Mouse (Mus musculus) lung, adult 18-20 months (tissue): ENCODE measurements around the gene Fdps.
"Not testable (repeated sequence)": the region's sequence is repeated elsewhere in the genome, so short reads cannot be mapped to it uniquely, and the experiment has no call there.

Experiments used
- DNase-seq, 2 experiments: peaks; one replicate each; pipeline ENCODE4 v3.0.0; 2022; ENCODE audit warnings: mixed read lengths in 2 of 2

The Fdps gene

DNA sequence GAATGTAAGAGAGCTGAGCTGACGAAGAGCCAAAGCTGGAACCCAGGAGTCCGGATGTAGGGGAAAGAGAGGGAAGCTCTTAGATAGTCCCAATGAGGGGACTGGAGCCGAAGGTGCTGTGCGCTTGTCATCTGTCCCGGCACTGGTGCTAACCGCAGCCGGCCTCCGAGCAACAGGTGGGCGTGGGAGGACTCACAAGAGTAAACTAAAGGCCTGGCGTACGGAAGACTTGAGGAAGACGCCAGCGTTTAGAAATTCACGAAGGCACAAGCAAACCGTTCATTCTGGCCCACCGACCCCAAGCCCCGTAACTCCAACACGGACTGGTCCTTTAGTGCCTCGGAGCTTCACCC, 324 bp downstream of the Fdps start:
- no peak for DNase-seq

DNA sequence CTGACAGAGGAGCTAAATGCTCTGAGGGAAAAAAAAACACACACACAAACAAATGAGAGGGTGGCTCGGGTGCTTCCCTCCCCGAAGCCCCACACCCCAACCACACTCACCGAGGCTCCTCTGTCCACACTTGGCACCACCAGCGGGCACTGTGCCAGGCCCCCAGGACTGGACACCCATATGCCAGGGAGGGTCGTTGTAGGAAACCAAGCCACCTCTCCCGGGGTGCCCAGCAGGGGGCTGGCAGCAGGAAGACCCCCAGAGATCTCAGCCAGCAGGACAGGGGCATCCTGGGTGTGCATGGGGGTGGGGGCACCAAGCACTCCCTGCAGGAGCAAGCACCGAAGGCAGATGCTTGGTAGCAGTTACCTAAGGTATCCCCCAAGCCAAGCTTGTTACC, 948 bp downstream of the Fdps start, which contains the start of gene Gm43738:
Gm43738 (minus strand) TSS at position 289 of the 400 bp plus-strand sequence.
- peak in 1 of 2 experiments; percentile 10 for DNase-seq

DNA sequence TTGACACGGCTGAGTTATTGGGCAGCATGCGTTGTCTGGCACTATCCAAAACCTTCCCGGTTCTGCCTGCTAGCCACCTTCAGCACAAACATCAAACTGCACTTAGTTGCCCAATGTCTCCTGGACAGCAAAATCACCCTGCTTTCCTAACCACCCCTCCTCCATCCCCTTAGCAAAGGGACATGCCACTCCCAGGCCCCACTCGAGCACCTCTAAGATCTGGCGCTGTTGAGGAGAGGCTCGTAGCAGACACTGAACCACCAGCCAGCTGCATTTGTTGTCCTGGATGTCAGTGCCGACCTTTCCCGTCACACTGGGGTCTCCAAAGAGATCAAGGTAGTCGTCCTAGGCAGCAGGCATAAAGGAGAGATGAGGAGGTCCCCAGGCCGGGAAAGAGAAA, 7.7 kb downstream of the Fdps start:
- DNase-seq = peak in 1 of 2 experiments; percentile 27

DNA sequence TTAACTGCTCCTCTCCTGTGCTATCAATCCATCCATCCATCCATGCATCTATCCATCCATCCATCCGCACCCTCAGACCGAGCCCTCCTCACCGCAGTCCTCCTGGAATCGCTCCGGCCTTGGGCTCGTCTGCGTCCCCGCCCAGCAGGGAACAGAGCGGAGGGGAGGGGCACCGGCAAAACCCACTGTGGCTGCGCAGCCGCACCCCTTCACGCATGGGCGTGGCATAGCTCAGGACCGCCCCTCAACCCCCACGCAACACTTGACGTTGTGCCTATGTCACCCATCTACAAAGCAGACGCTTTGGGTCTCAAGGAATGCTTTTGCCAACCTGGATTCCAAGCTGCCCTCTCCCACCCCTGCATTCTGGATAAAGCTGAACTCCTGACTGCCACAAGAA, 8.6 kb downstream of the Fdps start, which contains the start of gene Rusc1:
Rusc1 (minus strand) TSS at position 137 of the 400 bp plus-strand sequence.
- peak; percentile 87 to 92 for DNase-seq

DNA sequence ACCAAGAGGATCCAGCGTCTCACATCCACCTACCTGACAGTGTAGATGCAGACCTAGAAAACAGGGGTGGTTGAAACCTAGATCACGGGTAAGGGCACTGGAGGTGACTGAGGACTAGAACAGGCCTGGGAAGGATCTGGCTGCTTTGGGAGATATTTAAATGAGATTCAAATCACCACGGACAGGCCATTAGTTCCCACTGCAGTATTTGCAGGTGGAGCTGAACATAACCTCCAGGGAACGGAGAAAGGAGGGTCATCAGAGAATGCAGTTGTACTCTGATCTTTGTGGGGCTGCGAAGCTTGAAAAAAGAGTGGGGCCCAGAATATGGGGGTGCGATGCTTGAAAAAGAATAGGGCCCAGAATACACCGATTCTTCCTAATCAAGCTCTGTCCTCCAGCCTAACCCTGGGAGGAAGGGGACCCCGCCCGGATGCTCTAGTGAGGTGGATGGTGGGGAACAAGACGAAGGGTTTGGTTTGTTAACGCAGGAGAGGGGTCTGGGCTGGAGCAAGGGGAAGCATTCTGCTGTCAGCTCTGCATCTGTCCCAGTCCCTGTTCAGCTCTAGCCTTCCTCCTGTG, 9.2 kb downstream of the Fdps start:
- DNase-seq = no peak

DNA sequence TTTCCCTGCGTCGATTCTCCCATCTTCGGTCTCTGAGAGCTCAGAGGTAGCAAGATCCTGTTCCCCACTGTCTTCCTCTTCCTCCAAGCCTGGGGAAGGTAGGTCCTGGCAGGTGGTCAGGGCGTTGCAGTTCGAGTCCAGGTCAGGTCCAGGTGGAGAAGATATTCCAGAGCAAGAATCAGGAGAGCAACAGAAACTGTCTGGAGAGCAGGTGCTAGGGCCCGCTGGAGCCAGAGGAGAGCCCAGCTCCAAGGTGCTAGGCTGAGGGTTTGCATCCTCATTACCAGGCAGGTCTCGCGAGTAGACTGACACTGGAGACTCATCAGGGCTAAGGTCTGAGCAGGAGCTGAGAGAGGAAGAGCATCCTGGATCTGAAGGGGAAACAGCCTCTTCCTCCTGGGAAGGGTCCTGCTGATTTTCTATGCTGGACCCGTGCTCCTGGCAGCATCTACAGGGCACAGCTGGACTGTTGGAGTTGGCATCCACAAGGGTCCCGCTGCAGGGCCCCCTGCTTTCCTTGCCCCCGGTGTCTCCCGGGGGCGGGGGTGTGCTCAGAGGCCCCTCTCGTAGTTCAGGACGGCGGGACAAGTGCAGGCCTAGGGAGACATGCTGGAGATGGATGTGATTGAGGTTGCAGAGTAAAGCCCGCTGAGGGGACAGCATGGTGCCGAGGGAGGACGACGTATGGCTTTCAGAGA, 9.8 kb downstream of the Fdps start:
- DNase-seq = no peak

DNA sequence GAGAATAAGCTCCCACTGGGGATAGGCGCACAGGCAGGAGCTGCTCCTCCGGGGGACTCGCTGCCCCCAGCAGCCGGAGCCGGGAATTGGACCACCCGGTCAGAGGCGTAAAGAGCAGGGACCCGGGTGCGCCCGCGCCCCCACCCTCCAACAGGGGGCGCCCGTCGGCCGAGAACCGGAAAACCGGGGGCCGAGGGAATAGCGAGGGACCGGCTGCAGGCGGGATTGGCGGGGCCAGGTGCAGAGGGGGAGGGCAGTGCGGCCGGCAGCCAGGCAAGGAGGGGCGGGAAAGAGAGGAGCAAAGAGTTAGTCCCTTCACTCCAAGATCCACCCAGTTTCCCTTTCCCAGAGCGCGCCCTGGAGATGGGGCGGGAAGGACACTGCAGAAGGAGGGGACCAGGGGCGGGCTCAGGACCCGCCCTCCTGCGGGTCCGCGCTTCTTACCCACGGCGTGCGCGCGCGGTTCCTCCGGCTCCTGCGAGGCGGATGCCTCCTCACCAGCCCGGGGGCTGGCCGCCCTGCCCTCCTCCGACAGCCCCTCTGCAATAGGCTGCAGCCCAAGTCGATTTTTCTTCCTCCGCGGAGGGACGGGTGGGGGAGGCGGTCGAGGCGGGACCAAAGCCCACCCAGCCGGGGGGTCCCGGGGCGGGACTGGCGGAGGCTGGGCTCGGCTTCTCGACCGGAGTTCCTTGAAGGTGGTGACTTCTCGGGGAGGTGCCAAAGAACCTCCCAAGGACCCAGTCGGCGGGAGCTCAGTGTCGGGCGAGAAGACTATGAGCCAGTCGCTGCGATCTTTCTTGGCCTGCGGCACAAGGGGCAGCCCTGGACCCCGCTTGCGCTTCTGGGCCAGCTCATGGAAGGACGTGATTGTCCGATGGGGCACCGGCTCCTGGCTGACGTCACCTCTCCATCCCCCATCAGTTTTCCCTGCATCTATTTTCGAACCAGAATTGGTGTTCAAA, 10.8 kb downstream of the Fdps start:
- peak; percentile 82 to 87 for DNase-seq

DNA sequence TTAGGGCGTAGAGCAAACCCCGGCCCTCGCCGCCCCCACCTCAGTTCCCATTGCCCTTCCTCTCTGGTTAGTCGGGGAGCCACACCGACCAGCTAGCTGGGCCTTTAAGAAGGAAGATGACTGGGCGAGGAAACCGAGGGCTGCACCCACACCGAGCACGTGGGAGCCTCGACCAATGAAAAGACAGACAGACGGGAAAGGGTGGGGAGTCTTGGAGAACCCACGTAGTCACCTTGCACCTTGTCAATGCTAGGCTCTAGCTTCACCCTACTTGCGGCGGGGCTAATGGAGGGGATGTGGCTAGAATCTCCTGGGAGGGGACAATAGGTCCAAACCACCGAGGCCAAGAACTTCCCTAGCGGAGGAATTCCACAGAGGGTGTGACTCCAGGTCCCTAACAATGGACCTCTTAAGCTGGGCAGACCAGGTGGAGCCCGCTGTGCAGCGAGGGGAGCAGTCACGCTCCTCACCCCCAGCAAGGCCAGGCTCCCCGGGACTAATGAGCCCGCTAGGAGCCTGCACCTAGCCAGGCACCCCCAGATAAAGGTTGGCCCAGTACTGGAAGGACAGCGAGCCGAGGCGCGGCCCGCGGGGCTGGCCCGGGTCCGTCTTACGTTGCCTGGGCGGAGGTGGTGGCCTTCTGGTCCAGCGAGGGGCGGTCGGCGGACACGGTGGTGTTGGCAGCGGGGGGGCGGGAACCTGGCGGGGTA, 11.7 kb downstream of the Fdps start:
- peak; percentile 94 for DNase-seq

DNA sequence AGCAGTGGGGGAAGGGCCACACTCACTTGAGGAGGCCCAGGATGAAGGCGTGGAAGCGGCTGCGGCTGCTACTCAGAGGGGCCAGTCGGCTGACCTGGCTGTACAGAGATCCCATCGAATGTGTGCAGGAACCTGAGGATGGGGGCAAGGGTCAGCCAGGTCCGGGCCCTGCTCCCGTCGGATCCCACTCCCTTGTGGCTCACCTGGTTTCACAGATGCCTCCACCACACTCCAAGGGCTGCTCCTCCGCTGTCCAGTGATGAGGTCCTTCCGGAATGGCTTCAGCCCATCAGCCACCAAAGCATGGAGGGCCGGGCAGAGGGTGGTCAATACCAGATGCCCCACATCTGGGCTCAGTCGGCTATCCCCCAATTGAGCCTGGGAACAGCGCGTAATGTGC, 12.8 kb downstream of the Fdps start:
- peak in 1 of 2 experiments; percentile 9 for DNase-seq

DNA sequence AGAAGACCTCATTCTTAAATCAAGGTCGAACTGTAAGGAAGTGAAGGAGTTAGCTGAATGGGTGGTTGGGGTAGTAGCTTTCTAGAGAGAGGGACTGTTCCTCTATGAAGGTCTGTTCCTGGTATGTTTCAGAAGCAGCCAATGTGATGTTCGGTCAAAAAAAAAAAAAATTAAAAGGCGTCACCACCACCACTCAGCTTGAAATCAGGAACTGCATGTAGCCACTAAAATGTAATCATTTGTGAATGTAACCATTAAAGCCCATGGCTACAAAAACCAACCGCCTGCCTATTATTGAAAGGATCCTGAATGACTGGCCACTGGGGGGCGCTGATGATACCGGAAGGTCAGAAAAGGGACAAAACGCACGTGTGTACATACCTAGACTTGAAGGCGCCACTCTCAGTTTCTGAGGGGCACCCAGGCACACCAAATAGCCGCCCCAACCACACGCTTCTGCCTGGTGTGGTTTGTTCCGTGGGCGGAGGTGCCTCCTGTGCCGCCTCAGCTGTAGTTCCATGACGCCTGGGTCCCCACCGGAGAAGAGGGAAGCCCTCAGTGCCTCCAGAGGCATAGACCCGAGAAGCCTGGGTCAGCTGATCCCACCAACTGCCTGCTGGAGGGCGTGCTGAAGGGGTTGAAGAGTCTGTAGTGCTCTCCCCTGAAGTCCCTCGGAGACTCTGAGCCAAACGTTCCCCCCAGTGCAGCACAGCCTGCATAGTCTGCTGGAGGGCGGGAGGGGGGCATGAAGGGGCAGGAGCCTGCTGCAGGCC, 14.2 kb downstream of the Fdps start:
- DNase-seq = peak; percentile 80 to 84

DNA sequence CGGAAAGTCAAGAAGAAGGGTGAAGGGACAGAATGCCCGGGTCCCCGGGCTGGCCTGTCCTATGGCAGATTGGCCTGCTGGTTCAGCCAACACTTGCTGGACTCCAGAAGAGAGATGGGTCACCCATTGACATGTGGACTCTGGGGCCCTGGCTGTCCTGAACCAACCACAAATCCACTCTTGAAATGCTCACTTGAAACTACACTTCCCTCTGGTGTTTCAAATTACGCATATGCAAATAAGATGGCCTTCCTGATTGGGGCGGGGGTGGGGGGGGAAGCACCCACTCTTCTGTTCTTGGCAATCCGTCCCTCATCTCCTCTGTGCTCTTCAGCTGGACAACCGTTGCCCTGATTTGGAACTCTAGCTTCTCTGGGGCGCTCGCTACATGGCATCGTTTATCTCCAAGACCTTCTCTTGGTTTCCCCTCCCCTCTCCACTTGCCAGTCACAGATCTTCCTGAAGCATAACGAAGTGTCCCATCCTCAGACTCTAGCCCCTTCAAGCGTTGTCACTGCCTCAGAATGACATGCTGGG, 17.0 kb downstream of the Fdps start:
- no peak for DNase-seq

DNA sequence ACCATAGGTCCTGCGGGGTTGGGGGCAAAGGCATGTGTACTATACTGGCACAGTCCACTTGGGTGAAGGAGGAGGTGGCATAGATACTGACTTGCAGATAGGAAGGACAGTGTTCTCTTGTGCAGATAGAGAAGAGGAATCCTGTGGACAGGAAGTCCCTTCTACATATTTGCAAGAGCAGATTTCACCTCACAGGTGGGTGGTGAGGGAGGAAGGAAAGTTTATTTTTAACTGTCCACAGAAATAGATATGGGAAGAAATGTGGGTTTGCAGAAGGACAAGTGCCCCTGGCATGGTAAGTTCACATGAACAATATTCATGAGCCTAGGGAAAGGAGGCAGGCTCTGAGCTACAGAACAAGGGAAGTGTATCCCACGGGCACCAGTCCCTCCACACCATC, 17.6 kb downstream of the Fdps start:
- DNase-seq = no peak

DNA sequence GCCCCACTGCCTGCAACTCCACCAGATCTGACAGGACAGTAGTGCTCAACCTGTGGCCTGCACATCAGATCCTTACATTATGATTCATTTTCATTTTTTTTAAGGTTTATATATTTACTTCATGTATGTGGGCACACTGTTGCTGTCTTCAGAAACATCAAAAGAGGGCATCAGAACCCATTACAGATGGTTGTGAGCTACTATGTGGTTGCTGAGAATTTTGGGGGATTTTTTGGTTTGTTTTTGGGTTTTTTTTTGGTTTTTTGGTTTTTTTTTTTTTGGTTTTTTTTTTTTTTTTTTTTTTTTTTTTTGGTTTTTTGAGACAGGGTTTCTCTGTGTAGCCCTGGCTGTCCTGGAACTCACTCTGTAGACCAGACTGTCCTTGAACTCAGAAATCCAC, 19.5 kb downstream of the Fdps start:
- not testable (repeated sequence) for DNase-seq

DNA sequence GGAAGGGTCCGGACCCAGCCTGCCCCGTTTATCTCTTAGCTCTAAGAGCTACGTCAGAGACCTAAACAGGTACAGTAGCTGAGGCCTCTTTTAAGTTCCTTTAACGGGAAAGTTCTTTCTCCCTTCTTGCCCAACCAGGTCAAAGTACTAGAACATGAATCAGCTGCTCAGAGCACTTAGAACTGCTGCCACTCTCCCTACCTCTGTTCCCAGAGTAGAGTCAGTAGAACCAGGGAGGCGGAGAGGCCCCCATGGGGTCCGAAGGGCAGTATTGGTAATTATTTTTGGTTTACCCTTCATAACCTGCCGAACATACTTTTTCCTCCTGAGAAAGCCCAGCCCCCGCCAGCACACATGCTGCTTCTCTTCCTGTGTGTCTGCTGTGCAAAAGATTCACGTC, 24.4 kb downstream of the Fdps start:
- no peak for DNase-seq

DNA sequence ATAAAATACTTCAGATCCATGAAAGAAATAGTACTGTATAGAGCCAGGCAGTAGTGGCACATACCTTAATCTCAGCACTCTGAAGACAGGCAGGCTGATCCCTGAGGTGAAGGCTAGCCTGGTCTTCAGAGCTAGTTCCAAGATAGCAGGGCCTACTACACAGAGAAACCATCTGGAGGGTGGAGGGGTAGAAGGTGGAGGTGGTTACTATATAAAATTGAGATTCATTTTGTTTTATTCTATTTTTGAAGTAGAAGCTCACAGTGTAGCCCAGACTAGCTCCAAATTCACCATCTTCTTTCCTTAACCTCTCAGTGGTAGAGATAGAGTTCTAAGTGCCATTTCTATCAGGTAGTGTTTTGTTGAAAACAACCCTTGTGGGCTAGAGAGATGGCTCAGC, 34.5 kb downstream of the Fdps start:
- DNase-seq = no peak

DNA sequence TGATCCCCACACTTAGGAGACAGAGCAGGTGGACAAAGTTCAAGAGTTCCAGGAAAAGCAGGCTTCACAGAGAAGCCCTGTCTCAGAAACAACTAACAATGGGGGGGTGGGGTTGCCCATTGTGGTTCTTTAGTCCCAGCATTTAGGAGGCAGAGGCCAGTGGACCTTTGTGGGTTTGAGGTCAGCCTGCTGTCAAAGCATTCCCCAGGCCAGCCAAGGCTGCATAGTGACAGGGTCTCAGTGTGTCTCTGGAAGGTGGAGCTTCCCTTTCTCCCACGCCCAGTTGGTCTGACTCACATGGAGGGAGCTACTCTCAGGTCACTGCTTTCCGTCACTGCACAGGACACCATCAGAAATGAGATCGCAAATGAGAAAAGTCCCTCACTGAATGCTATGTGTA, 40.1 kb downstream of the Fdps start:
- no peak for DNase-seq

DNA sequence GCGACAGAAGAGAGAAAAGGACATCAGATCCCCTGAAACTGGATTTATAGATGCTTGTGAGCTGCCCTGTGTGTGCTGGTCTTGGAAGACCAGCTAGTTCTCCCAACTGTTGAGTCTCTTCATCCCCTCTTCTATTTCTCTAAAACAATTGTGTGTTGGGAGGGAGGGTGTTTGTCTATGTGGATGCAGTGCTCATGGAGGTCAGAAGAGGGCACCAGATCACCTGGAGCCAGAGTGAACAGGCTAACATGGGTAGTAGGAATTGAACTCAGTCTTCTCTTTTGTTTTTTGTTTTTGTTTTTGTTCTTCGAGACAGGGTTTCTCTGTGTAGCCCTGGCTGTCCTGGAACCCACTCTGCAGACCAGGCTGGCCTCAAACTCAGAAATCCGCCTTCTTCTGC, 43.0 kb downstream of the Fdps start:
- DNase-seq = peak in 1 of 2 experiments; percentile 16

DNA sequence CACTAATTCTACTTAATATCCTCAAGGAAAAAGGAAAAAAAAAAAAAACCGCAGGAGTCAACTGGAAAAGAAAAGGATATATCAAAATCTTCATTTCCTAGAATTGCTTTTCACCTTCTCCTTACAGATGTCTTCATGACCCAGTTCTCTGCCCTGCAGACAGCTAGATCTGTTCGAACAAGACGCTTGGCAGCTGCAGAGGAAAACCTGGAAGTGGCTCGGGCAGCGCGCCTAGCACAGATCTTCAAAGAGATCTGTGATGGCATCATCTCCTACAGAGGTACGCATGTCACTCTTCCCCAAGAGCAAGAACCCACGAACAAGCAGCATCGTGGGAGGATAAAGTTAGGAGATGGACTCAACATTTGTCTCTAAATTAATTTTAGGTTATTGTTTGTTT, 43.4 kb downstream of the Fdps start:
- DNase-seq = no peak
